ENCODE assay signal across 11 mouse cellular contexts in genomic region chr11:108620628-108621433, GRCm38 (mm10).
DNase-seq lines count a peak whose midpoint lies in the region; ATAC-seq and TF ChIP-seq lines count a peak whose summit lies in the region.
"Had no signal": no experiment of that assay in that cellular context is flagged by ENCODE, and none has a peak within 500 bp of the region (broad histone marks: within the 10 kb centered on the region; RNA-seq: fewer than 3 reads in every experiment).

No protein-coding gene starts in this region.

- peaks cover 16% of the 10 kb centered on the region for H3K4me1 ChIP-seq in neural tube, embryonic 13.5 days (replicated peaks)
- 0 out of 2 replicates have a peak, but pooled peaks cover 4% of the 10 kb centered on the region for H3K4me1 ChIP-seq in limb, embryonic 14.5 days (ENCODE audit: control insufficient read depth, insufficient read depth, low read length)
- H3K4me1 ChIP-seq: kidney, embryonic 15.5 days had no signal

- ATAC-seq in neural tube, embryonic 13.5 days (ENCODE audit: low read depth) = no peak
- no peak for ATAC-seq in limb, embryonic 14.5 days (ENCODE audit: low FRiP score, low read depth)

- H3K27ac ChIP-seq in neural tube, embryonic 13.5 days (replicated peaks) = peak overlapping the region; percentile 59
- no peak overlapping the region for H3K27ac ChIP-seq in limb, embryonic 14.5 days (replicated peaks; ENCODE audit: low read depth, low read length)
- H3K27ac ChIP-seq: kidney, embryonic 15.5 days had no signal

- no peak overlapping the region for H3K4me3 ChIP-seq in neural tube, embryonic 13.5 days
- no peak overlapping the region for H3K4me3 ChIP-seq in limb, embryonic 14.5 days (replicated peaks; ENCODE audit: low read length)
- H3K4me3 ChIP-seq: kidney, embryonic 15.5 days had no signal

- H3K9ac ChIP-seq in neural tube, embryonic 13.5 days = no peak overlapping the region
- H3K9ac ChIP-seq in limb, embryonic 14.5 days (ENCODE audit: low read depth, low read length, severe bottlenecking) = no peak overlapping the region
- H3K9ac ChIP-seq: kidney, embryonic 15.5 days had no signal

- peak; percentile 25 for DNase-seq in embryo, embryonic 10.5 days (ENCODE audit: low spot score)
- DNase-seq in embryo, embryonic 9.5 days (ENCODE audit: extremely low spot score) = no peak
- DNase-seq in neural tube, embryonic 10.5 days (ENCODE audit: extremely low spot score, low spot score) = no peak
- DNase-seq in limb, embryonic 14.5 days (ENCODE audit: low spot score) = peak; percentile 27
- DNase-seq in cerebellum, postnatal 36 days = no peak
- DNase-seq in gastrocnemius, postnatal 14 days = no peak
- DNase-seq in lung, postnatal 10 days = no peak
- DNase-seq: thymus, postnatal 4 days had no signal

- WGBS in neural tube, embryonic 13.5 days = 66% methylated on average over 7 of the region's 7 CpGs
- 18% methylated on average over 7 of the region's 7 CpGs for WGBS in limb, embryonic 14.5 days

- H3K9me3 ChIP-seq in neural tube, embryonic 13.5 days = peaks cover 2% of the 10 kb centered on the region; the same call in 1 of the 2 replicates
- H3K9me3 ChIP-seq in limb, embryonic 14.5 days (ENCODE audit: control insufficient read depth, low read length) = no peaks in the 10 kb centered on the region
- H3K9me3 ChIP-seq: kidney, embryonic 15.5 days had no signal

- intact Hi-C loops in gastrocnemius, postnatal 14 days (cut with DNase I; ENCODE audit: low total_unique reads) = no loop called here

- no peaks in the 10 kb centered on the region for H3K27me3 ChIP-seq in neural tube, embryonic 13.5 days
- H3K27me3 ChIP-seq in limb, embryonic 14.5 days (ENCODE audit: control insufficient read depth, insufficient read depth, low read length) = no peaks in the 10 kb centered on the region
- H3K27me3 ChIP-seq: kidney, embryonic 15.5 days had no signal

- H3K36me3 ChIP-seq in neural tube, embryonic 13.5 days = no peaks in the 10 kb centered on the region
- H3K36me3 ChIP-seq in limb, embryonic 14.5 days (ENCODE audit: control insufficient read depth, insufficient read depth, low read length) = no peaks in the 10 kb centered on the region
- H3K36me3 ChIP-seq: G1E; kidney, embryonic 15.5 days had no signal

- TF ChIP-seq POLR2A in limb, embryonic 14.5 days (IDR thresholded peaks at IDR 0.05; ENCODE audit: borderline replicate concordance, extremely low read depth, insufficient read depth, insufficient read length) = no peak

- no peak overlapping the region for H3K4me2 ChIP-seq in neural tube, embryonic 13.5 days
- H3K4me2 ChIP-seq in limb, embryonic 14.5 days (replicated peaks; ENCODE audit: low read depth, low read length, severe bottlenecking) = peak overlapping the region; percentile 22; the same call in 1 of the 2 replicates
- H3K4me2 ChIP-seq: kidney, embryonic 15.5 days had no signal

Comparison
In these comparisons a context has a peak if more than half of its experiments do, and no peak if none do; other contexts are left out.
1. DNase-seq: peak in embryo, embryonic 10.5 days (single experiment) and limb, embryonic 14.5 days (single experiment); none in embryo, embryonic 9.5 days (single experiment), neural tube, embryonic 10.5 days (single experiment), cerebellum, postnatal 36 days (0 of 2), gastrocnemius, postnatal 14 days (single experiment) and lung, postnatal 10 days (single experiment).